Mouse (Mus musculus) Patski (cell line): ENCODE data around the gene Kel. TPM values are rescaled to one million over a fixed set of nuclear protein-coding genes. Genes with fewer than 3 reads are reported as not detected.

Experiments
- ATAC-seq: fragments of 100-300 bp; one replicate; pipeline ENCODE4 v1.8.0; 2021
- CTCF ChIA-PET: fragments of 350-600 bp; sonication (Branson Sonifier 250); formaldehyde crosslinking; loops from one replicate; lab custom pipeline; 2022; ENCODE audit warnings: inconsistent platforms; lab: Charles Lee
- POLR2A ChIA-PET: fragments of 350-600 bp; sonication (Branson Sonifier 250); formaldehyde crosslinking; loops from one replicate; lab custom pipeline; 2022; ENCODE audit warnings: antibody characterized with exemption, inconsistent platforms; lab: Charles Lee
- DNase-seq: peaks from one replicate; pipeline ENCODE4 v3.0.0-alpha.2; 2011; ENCODE audit warnings: low read depth, low spot score
- H3K27me3 ChIP-seq: fragments of 371-371 bp; one replicate; pipeline ENCODE4 v1.5.1; 2021
- CTCF ChIP-seq: fragments of 100-300 bp; IDR thresholded peaks from one replicate; pipeline ENCODE4 v1.5.1; 2021
- in situ Hi-C: fragments of 300-500 bp; cut with MboI; formaldehyde crosslinking; loops from 3 replicates; pipeline ENCODE4 v1.11.1; 2018; ENCODE audit warnings: low pct_unique_long_range_greater_than_20kb, mixed read lengths
- polyA plus RNA-seq: library from polyadenylated mRNA; unstranded; gene quantifications from one replicate; pipeline ENCODE4 v1.2.3, GENCODE M21; 2021

Kel gene
- polyA plus RNA-seq, 1 experiment from 2014 or later: not detected

- in situ Hi-C loops: no loop called here
- ChIA-PET POLR2A (interaction anchor here (0.6 kb wide), 1 partner anchor 1406 kb away, joined by 4 read pairs; no protein-coding TSS in a partner anchor), CTCF (no interaction called here)
- DNase-seq: no peak
- no peaks in the 10 kb centered on the region for H3K27me3 ChIP-seq
- no peak for ATAC-seq
- TF ChIP-seq CTCF: no peak
Measured at GRCm38 (mm10) chr6:41692200-41692599, 11.9 kb downstream of the Kel start.

GRCm38 (mm10) chr6:41685596-41685995 is 18.5 kb downstream of the Kel start:
- ChIA-PET POLR2A (no interaction called here), CTCF (no interaction called here)
- H3K27me3 ChIP-seq: no peaks in the 10 kb centered on the region
- no peak for TF ChIP-seq CTCF
- ATAC-seq: no peak
- in situ Hi-C loops: no loop called here
- DNase-seq: no peak

GRCm38 (mm10) chr6:41684911-41685310 is 19.2 kb downstream of the Kel start:
- H3K27me3 ChIP-seq: no peaks in the 10 kb centered on the region
- ATAC-seq: no peak
- no peak for TF ChIP-seq CTCF
- in situ Hi-C loops: no loop called here
- ChIA-PET POLR2A (no interaction called here), CTCF (no interaction called here)
- no peak for DNase-seq

- no peak for DNase-seq
Measured at GRCm38 (mm10) chr6:41684131-41684530, 20.0 kb downstream of the Kel start, which contains the start of gene Llcfc1. Gene Llcfc1 (plus strand): TSS chr6:41684431.

GRCm38 (mm10) chr6:41681656-41682055 is 22.5 kb downstream of the Kel start:
- in situ Hi-C loops: no loop called here
- POLR2A ChIA-PET: no interaction called here
- H3K27me3 ChIP-seq: no peaks in the 10 kb centered on the region
- CTCF ChIA-PET: no interaction called here
- ATAC-seq (no peak), DNase-seq (no peak)
- no peak for TF ChIP-seq CTCF

More at GRCm38 (mm10) chr6:41684131-41684530, 20.0 kb downstream of the Kel start, which contains the start of gene Llcfc1:
- POLR2A ChIA-PET: no interaction called here
- H3K27me3 ChIP-seq: no peaks in the 10 kb centered on the region
- no peak for ATAC-seq
- CTCF ChIA-PET: no interaction called here
- in situ Hi-C loops: no loop called here
- TF ChIP-seq CTCF: no peak

- H3K27me3 ChIP-seq: no peaks in the 10 kb centered on the region
- no peak for TF ChIP-seq CTCF
- ChIA-PET CTCF (no interaction called here), POLR2A (interaction anchor here (0.6 kb wide), 1 partner anchor 95 kb away, joined by 6 read pairs; no protein-coding TSS in a partner anchor)
- DNase-seq (no peak), ATAC-seq (no peak)
- in situ Hi-C loops: no loop called here
Measured at GRCm38 (mm10) chr6:41680669-41681068, 23.5 kb downstream of the Kel start, which contains the start of gene Trpv5. Gene Trpv5 (minus strand): TSS chr6:41680769.

GRCm38 (mm10) chr6:41676530-41676929 is 27.6 kb downstream of the Kel start:
- CTCF ChIA-PET: no interaction called here
- POLR2A ChIA-PET: no interaction called here
- in situ Hi-C loops: no loop called here
- TF ChIP-seq CTCF: no peak
- peaks cover 3% of the 10 kb centered on the region for H3K27me3 ChIP-seq
- no peak for DNase-seq
- no peak for ATAC-seq

GRCm38 (mm10) chr6:41662320-41662719 is 41.8 kb downstream of the Kel start:
- TF ChIP-seq CTCF: peak; percentile 52
- in situ Hi-C loops: no loop called here
- DNase-seq (no peak), ATAC-seq (no peak)
- peaks cover under 1% of the 10 kb centered on the region for H3K27me3 ChIP-seq
- ChIA-PET CTCF (no interaction called here), POLR2A (no interaction called here)

- in situ Hi-C loops: no loop called here
- peaks cover 6% of the 10 kb centered on the region for H3K27me3 ChIP-seq
- ChIA-PET CTCF (no interaction called here), POLR2A (interaction anchor here (1.0 kb wide), 1 partner anchor 11 kb away, joined by 3 read pairs; no protein-coding TSS in a partner anchor)
- DNase-seq: no peak
- no peak for TF ChIP-seq CTCF
- no peak for ATAC-seq
Measured at GRCm38 (mm10) chr6:41658487-41658886, 45.7 kb downstream of the Kel start.

- in situ Hi-C loops: no loop called here
- no peak for DNase-seq
- peaks cover 6% of the 10 kb centered on the region for H3K27me3 ChIP-seq
- CTCF ChIA-PET: no interaction called here
- POLR2A ChIA-PET: no interaction called here
- no peak for TF ChIP-seq CTCF
- ATAC-seq: no peak
Measured at GRCm38 (mm10) chr6:41654648-41655047, 49.5 kb downstream of the Kel start.

GRCm38 (mm10) chr6:41653173-41653572 is 51.0 kb downstream of the Kel start:
- ChIA-PET POLR2A (no interaction called here), CTCF (interaction anchor here (0.8 kb wide), 1 partner anchor 12 kb away, joined by 3 read pairs; no protein-coding TSS in a partner anchor)
- TF ChIP-seq CTCF: no peak
- no peak for DNase-seq
- peaks cover 6% of the 10 kb centered on the region for H3K27me3 ChIP-seq
- ATAC-seq: no peak
- in situ Hi-C loops: no loop called here

GRCm38 (mm10) chr6:41646672-41647071 is 57.5 kb downstream of the Kel start:
- CTCF ChIA-PET: no interaction called here
- H3K27me3 ChIP-seq: peaks cover 6% of the 10 kb centered on the region
- DNase-seq (no peak), ATAC-seq (no peak)
- POLR2A ChIA-PET: interaction anchor here (1.5 kb wide), 1 partner anchor 11 kb away, joined by 3 read pairs; no protein-coding TSS in a partner anchor
- TF ChIP-seq CTCF: no peak
- in situ Hi-C loops: no loop called here
